Mouse (Mus musculus) brain, adult 2 months (tissue): ENCODE data around the gene Ptn.

Experiments used
- DNase-seq: peaks from one replicate; pipeline ENCODE4 v3.0.0; 2011; ENCODE audit warnings: low read depth, low spot score

Ptn gene

GRCm38 (mm10) chr6:36809747-36810285 lies at the start of gene Ptn:
Gene Ptn (minus strand): TSS chr6:36810220.
- DNase-seq, result peak; percentile 92

DNA sequence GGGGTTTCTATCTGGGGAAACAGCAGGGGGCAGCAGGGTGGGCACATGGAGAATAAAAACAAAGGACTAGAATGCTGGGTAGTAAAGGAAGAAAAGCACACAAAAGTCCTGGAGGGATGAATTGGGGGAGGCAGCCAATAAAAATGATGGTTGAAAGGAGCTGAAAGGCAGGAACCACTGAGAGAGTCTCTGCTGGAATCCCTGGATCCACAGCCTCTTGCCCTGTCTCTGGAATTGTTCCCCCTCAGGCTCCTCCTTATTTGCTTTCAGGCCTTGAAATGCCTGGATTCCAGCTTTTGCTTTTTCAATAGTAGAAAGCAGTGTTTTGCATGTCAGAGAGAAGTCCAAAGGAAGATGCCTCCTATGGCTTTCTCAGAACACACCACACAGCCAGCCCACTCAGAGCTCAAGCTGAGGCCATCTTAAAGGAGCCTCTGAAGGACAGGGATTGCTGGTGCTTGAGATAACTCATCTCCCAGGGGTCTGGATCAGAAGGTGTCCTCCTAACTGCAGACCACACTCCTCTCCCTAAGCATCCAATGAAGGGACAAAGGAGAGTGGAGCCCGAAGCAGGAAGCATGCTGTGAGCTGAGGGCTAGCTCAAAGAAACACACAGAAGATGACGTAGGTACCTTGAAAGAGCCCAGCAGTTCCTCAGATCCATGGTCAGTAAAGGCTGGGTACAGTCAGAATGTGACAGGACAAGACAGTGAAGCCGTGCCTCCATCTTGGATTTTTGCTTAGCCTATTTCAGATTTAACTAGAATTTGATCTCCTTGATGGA lies 48.4 kb upstream of the Ptn start:
- DNase-seq, result peak; percentile 31

DNA sequence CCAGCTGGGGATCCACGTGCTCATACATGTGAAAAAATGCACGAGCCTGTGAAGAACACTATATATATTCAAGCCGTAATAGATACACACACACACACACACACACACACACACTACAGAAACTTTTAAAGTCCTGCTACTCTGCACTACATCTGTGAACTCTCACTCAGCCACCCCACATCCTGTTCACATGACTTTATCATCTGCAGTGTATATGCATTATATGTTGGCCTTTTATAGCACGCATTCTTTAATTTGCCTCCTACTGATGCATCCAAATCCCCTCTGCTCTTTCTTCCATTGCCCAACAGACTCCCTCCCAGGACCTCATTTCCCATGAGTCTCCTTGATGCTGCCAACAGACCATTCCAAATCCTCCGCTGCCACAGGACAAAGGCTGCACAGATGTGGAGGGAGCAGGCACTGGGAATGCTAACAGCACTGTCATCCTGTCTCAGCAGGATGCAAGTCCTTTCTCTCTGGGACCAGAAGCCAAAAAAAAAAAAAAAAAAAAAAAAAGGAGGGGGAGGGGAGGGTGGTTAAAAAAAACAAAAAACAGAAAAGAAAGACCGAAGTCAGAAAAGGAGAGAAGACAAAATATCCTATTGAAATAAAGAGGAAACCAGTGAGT lies 47.7 kb upstream of the Ptn start:
- DNase-seq, result peak; percentile 72

DNA sequence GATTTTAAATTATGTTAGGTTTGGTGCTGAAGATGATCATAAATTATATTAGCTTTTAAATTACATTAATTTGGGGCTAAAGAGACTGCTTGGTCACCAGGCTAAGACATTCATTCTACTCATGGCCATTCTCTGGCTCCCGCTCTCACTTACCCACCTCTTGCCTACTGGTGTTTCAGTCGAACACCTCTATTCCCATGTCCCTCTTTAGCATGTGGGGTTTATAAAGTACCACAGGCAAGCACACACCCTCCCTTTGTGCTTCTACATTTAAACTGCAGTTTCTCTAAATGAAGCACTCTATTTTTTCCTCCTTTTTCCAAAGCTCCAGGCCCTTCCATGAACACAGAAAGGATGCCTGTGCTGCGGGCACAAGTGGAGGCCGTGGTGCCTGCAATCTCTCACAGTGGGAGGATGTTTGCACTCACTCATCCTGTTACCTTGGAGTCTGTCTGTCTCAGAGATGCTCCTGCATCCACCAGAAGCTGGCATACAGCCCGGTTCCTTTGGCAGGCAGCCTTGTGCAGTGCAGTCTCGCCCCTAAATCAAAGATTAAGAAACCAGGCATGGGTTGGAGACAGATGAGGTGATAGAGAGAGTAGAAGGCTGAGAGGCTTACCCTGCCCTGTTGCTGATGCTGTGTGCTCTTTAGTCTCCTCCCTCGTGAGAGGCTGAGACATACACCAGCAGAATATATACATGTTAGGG lies 40.6 kb upstream of the Ptn start:
- peak; percentile 94 for DNase-seq

- peak; percentile 79 for DNase-seq
Observed at GRCm38 (mm10) chr6:36845288-36845687, 35.3 kb upstream of the Ptn start.

DNA sequence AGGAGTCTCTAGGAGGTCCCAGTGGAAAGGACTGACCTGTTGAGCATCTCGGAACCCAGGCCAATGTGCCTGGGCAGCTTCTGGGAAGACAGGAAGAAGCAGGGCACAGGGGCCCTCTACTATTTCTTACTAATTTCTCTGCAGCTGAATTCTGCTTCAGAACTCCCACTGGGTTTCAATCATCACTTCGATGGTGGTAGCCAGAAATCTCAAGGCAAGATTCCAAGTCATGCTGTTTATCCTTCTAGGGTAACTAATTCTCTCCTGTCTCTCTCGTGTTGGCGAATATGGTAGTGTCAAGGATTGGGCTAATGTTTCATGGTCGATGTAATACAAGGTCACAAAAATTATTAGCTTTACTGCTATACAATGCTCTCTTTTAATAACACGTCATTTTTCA lies 34.2 kb upstream of the Ptn start:
- DNase-seq, result peak; percentile 93

- peak; percentile 80 for DNase-seq
Observed at GRCm38 (mm10) chr6:36843031-36843488, 33.0 kb upstream of the Ptn start.

DNA sequence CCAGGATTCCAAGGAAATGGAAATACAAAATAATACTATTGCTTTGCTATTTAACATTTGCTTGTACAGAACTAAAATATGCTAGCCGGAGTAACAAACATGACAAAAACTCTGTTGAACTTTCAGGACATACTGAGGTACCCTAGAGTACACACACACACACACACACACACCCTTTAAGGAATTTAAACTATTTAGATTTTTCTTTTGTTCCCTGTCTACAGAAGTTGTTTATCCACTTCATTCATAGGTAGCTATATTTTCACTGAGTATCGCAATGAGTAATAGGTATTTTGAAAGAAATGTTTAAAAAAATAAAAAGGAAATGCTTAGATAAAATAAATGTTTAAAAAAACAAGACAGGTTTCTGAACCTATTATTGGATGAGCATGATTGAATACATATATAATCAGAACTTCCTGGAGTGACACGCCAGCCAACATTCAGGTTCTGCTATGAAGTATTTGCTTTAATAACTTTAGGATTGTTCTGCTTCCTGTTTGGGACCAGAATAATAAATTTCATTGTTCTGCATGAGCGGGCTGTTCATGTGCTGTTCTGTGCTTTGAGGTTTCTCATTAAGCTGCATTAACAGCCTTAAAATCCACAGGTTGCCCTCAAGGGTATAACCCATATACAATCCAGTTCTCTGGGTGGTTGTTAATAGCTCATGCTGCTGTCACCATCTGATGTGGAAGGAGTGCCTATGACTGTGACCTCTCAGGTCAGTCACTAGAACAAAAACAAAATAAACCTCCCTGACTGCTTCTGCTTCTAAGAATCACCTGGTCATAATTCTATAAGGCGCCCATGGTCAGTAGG lies 32.3 kb upstream of the Ptn start:
- no peak for DNase-seq

- no peak for DNase-seq
Observed at GRCm38 (mm10) chr6:36841701-36842100, 31.7 kb upstream of the Ptn start.

DNA sequence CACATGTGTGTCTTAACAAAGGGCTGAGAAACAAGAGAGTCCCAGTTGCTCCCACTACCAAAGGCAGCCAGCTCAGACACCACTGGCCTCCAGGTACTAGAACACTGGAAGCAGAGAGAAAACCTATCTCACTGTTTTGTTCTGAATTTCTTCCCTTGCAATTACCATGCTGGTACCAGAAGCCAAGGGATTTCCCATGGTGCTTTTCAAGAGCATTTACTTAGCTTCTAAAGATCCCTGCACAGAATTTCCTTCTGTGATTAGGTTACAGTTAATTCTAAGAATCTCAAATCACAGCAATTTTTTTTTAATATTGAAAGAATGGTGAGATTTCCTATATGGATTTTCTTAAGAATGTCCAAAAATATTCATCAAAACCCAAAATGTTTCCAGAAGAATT lies 31.2 kb upstream of the Ptn start:
- DNase-seq, result no peak

GRCm38 (mm10) chr6:36838747-36839146 lies 28.7 kb upstream of the Ptn start:
- DNase-seq, result no peak

DNA sequence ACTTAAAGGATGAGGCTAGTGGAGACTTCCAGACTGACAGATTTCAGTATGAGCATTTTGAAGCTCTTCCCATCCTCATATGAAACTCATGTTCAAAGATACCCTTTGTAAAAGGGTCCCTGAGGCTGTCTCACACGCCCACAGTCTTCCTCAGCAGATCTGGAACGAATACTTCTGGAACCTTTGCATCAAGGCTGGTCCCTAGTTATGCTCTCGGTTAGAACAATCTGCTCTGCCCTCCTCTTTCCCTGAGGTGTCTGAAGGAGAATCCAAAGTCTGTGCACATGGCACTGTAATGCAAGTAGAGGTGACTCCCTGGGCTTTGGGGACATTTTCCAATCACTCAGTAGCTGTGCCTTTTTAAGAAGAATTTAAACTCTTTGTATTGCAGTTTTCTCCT lies 25.3 kb upstream of the Ptn start:
- DNase-seq, result no peak

DNA sequence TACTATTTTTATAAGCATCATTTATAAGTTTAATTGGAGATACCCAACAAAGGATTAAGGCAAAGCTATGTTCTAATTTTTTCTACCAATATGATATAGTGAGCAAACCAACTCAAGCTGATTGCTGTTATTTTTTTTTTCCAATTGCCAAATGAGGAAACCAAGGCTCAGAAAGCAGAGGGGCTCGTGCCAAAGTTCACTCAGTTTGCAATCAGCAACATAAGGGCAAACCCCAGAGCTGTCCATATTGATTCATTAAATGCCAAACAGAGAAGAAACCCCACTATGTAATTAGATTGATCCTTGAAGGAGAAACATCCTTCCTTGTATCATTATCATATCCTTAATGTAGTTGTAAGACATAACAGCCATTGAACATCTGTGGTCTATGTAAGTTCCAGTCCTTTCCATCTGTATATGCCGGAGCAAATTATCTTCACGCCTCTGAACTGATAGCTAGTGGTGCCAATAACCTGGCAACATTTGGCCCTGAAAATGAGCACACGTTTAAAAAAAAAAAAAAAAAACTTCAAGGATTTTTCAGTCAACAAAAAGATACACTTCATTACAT lies 24.8 kb upstream of the Ptn start:
- no peak for DNase-seq

GRCm38 (mm10) chr6:36832681-36833080 lies 22.7 kb upstream of the Ptn start:
- DNase-seq, result no peak

DNA sequence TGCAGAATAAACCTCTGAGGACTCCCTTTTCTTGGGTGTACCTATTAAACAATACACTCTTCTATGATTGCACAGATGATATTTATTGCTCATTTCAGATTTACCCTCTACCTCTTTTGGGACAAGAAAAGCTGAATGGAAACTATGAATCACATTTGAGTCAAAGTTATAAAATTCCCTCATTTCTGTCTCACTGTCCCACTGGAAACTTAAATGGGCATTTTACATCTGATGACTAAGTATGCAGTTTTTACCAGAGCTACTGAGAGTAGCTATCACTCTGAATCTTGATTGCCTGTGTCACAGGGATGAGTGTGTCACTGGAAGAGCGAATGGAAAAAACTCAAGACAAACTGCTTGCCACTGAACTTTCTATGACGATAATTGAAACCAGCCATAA lies 22.2 kb upstream of the Ptn start:
- DNase-seq, result no peak

- no peak for DNase-seq
Observed at GRCm38 (mm10) chr6:36830371-36830925, 20.4 kb upstream of the Ptn start.

DNA sequence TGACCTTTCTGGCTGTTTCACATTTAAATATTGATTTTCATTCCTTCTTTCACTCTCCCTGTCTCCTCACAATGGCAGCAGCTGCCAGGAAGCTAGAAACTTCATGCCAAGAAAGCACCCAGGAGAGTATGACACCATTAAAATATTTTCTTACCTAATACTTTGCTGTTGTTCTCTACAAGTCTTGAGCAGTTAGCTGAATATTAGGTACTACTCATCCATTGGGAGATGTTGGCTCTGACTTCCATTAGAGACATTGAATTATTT lies 9.7 kb upstream of the Ptn start:
- DNase-seq, result no peak

DNA sequence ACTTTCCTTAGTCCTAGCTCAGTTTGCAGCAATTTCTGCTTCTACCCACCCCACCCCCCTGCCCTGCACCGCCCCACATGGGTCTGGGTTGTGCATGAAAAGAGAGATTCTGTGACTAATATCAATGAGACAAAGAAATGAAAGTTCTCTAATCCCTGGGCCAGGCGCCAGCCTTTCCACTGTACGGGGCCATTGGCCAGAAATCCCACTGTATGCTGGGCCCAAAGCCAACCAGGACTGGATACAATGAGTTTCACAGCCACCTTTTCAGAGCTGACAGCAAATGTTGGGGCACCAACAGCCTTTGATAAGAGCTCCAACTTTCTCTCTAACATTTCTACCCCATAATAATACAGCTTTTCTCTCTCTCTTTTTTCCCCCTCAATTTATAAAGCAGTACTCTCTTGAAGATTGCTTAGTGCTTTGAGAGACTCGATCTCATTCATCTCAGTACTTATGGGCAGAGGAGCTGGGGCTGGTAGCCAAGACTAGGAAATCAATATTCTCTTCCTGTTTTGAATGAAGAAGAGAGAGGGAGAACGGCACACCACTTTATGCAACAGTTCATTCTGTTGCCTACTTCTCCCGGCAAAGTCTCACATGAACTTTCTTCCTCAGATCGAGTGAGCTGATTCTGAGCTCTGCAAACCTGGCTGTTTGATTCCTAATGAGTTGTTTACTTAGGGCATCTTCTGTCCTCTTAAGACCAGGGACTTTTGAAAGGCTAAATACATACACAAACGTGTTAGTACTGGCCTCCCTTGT lies 9.2 kb upstream of the Ptn start:
- peak; percentile 81 for DNase-seq

- peak; percentile 64 for DNase-seq
Observed at GRCm38 (mm10) chr6:36818281-36819018, 8.4 kb upstream of the Ptn start.

DNA sequence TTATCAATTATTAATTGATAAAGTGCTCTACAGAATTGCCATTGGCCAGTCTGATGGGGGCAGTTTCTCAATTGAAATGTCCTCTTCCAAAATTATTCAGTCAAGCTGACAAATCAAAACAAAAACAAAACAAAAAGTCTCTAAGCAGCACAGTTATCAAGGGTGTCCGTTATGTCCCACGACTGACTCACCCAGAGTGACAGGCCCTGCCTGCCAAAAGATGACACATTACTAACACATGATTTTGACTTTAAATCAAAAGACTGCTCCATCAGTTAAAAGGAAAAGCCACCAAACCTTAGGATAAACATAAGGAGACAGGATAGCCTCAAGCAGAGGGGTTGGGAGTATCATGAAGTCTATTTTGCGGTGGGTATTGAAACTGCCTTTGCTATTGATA lies 6.6 kb upstream of the Ptn start:
- no peak for DNase-seq
